ENCODE assay signal across 15 mouse cellular contexts in genomic region chr2:49229725-49230124, GRCm38 (mm10).
DNase-seq lines count a peak whose midpoint lies in the region; ATAC-seq lines count a peak whose summit lies in the region.
"Had no signal": no experiment of that assay in that cellular context is flagged by ENCODE, and none has a peak within 500 bp of the region (broad histone marks: within the 10 kb centered on the region; RNA-seq: fewer than 3 reads in every experiment).

No protein-coding gene starts in this region.

- no peak for DNase-seq in cerebellum, postnatal 4 days (ENCODE audit: low spot score in 2 of 2)
- peak; percentile 14 for DNase-seq in cerebellum, adult 11-12 months
- no peak for DNase-seq in cerebellum, postnatal 10 days
- DNase-seq in 416B (ENCODE audit: low read depth) = peak; percentile 14
- peak; percentile 19 for DNase-seq in cerebellum, adult 9-10 months
- no peak for DNase-seq in adrenal gland, adult 2 months
- DNase-seq: adrenal gland, adult 8-10 months; adrenal gland, postnatal 14 days; adrenal gland, postnatal 36 days; embryo, embryonic 11 days; gastrocnemius, adult 2 months had no signal

- ATAC-seq in cerebellum, adult (ENCODE audit: insufficient number of reproducible peaks, low FRiP score, low TSS enrichment) = peak; percentile 74
- no peak for ATAC-seq in monocyte, adult 5-6 weeks (replicated peaks; ENCODE audit: insufficient number of reproducible peaks, low FRiP score, low TSS enrichment, poor library complexity, severe bottlenecking)
- ATAC-seq: forebrain, embryonic 14.5 days; forebrain, embryonic 16.5 days had no signal

Comparison
In these comparisons a context has a peak if more than half of its experiments do, and no peak if none do; other contexts are left out.
1. DNase-seq: peak in cerebellum, adult 11-12 months (single experiment), 416B (single experiment) and cerebellum, adult 9-10 months (single experiment); none in cerebellum, postnatal 4 days (0 of 2), cerebellum, postnatal 10 days (0 of 2) and adrenal gland, adult 2 months (single experiment).